Mouse (Mus musculus): ENCODE data around the gene Bid.

GRCm38 (mm10) chr6:120932597-120932996 lies 15.9 kb upstream of the Bid start:
- TF ChIP-seq POLR2A (IDR thresholded peaks at IDR 0.05; ENCODE audit: low read depth, low read length) = no peak
- TF ChIP-seq CTCF (IDR thresholded peaks at IDR 0.05; ENCODE audit: extremely low read depth, insufficient read length, insufficient replicate concordance, low read depth, low read length) = no peak
